Mouse (Mus musculus) heart, embryonic 10.5 days (tissue): ENCODE data around the gene Gpr101. TPM values are rescaled to one million over a fixed set of nuclear protein-coding genes. Genes with fewer than 3 reads are reported as not detected.

Source experiments
- DNase-seq: peaks from one replicate; pipeline ENCODE4 v3.0.0-alpha.2; 2017; ENCODE audit warnings: low spot score
- H3K27ac ChIP-seq: fragments of 300-500 bp; sonication (generic); 2 replicates; pipeline ENCODE4 v1.5.1; 2016; ENCODE audit warnings: mild to moderate bottlenecking
- H3K27me3 ChIP-seq: fragments of 300-500 bp; sonication (generic); 2 replicates; pipeline ENCODE4 v1.6.1; 2016; ENCODE audit warnings: mild to moderate bottlenecking; ENCODE audit not compliant: poor library complexity, insufficient read depth, severe bottlenecking
- H3K36me3 ChIP-seq: fragments of 300-500 bp; sonication (generic); 2 replicates; pipeline ENCODE4 v1.6.1; 2016; ENCODE audit warnings: mild to moderate bottlenecking, moderate library complexity
- H3K4me1 ChIP-seq: fragments of 300-500 bp; sonication (generic); 2 replicates; pipeline ENCODE4 v1.6.1; 2016; ENCODE audit warnings: mild to moderate bottlenecking
- H3K4me3 ChIP-seq: fragments of 300-500 bp; sonication (generic); 2 replicates; pipeline ENCODE4 v1.5.1; 2016; ENCODE audit warnings: mild to moderate bottlenecking, moderate library complexity
- H3K9me3 ChIP-seq: fragments of 300-500 bp; sonication (generic); 2 replicates; pipeline ENCODE4 v1.6.1; 2016; ENCODE audit warnings: mild to moderate bottlenecking, moderate library complexity
- WGBS: fragments of 180-500 bp; shearing (Covaris S2); methylation state at CpG from one replicate; pipeline ENCODE4 v1.1.7; 2016; 5-methylcytosine and 5-hydroxymethylcytosine counted together
- polyA plus RNA-seq: library from polyadenylated mRNA; unstranded; fragments of >200 nt; fragmentation: Nextera tagmentation; extraction: Ambion mirVana; gene quantifications from 2 replicates; pipeline ENCODE4 v1.2.1, GENCODE M21; 2016

Gene Gpr101
- polyA plus RNA-seq = not detected in 2 replicates

GRCm38 (mm10) chrX:57503634-57504033 is at the start of gene Gpr101:
Gpr101 (minus strand) TSS chrX:57503757.
- WGBS = 14% methylated on average over 21 of the region's 28 CpGs
- no peak within 1 kb of the TSS for H3K27ac ChIP-seq
- H3K36me3 ChIP-seq = no peaks in the 10 kb centered on the region
- no peak for DNase-seq
- H3K4me1 ChIP-seq = no peaks in the 10 kb centered on the region
- H3K27me3 ChIP-seq = peaks cover 50% of the 10 kb centered on the region
- H3K4me3 ChIP-seq = peak within 1 kb of the TSS; percentile 49
- no peaks in the 10 kb centered on the region for H3K9me3 ChIP-seq

GRCm38 (mm10) chrX:57521117-57522095 is 17.8 kb upstream of the Gpr101 start:
- no peak for DNase-seq

GRCm38 (mm10) chrX:57506247-57506646 is 2.7 kb upstream of the Gpr101 start:
- DNase-seq = no peak
- no peaks in the 10 kb centered on the region for H3K36me3 ChIP-seq
- H3K4me1 ChIP-seq = no peaks in the 10 kb centered on the region
- peaks cover 42% of the 10 kb centered on the region for H3K27me3 ChIP-seq
- no peak overlapping the region for H3K4me3 ChIP-seq
- no peaks in the 10 kb centered on the region for H3K9me3 ChIP-seq
- no peak overlapping the region for H3K27ac ChIP-seq
- WGBS = 59% methylated on average over 1 of the region's 1 CpGs

More at GRCm38 (mm10) chrX:57521117-57522095, 17.8 kb upstream of the Gpr101 start:
- no peaks in the 10 kb centered on the region for H3K36me3 ChIP-seq
- no peaks in the 10 kb centered on the region for H3K9me3 ChIP-seq
- H3K4me1 ChIP-seq = no peaks in the 10 kb centered on the region
- H3K4me3 ChIP-seq = no peak overlapping the region
- 42% methylated on average over 28 of the region's 28 CpGs for WGBS
- H3K27me3 ChIP-seq = no peaks in the 10 kb centered on the region
- H3K27ac ChIP-seq = no peak overlapping the region

Other genes with a start within 250 kb of the Gpr101 start
- 10.7 and 18.9 TPM in 2 replicates for gene Arhgef6, start 165.0 kb downstream of the Gpr101 start, polyA plus RNA-seq
- gene Rbmx, start 110.7 kb downstream of the Gpr101 start, polyA plus RNA-seq = 91.9 and 97.7 TPM in 2 replicates
- gene Gm364, start 94.6 kb downstream of the Gpr101 start, polyA plus RNA-seq = not detected in 2 replicates